Mouse (Mus musculus) thymus, postnatal 25 days (tissue): ENCODE results near the gene Fth1.
A peak's percentile ranks its signal among the peaks of the same experiment; 100 is the strongest.

Experiments
- DNase-seq: peaks from one replicate; pipeline ENCODE4 v3.0.0; 2022

The Fth1 gene

GRCm38 (mm10) chr19:10025169-10025875 is 44.9 kb downstream of the Fth1 start:
- no peak for DNase-seq

- DNase-seq, result no peak
Observed at GRCm38 (mm10) chr19:10029746-10030145, 49.3 kb downstream of the Fth1 start.

- DNase-seq, result peak; percentile 61
Observed at GRCm38 (mm10) chr19:10033211-10033973, 53.0 kb downstream of the Fth1 start.

GRCm38 (mm10) chr19:10034356-10034755 is 54.0 kb downstream of the Fth1 start:
- no peak for DNase-seq
